Mouse (Mus musculus) T-cell, adult 2 months (primary cell): ENCODE measurements around the gene Gse1.

Source experiments
- DNase-seq: peaks from one replicate; pipeline ENCODE4 v3.0.0; 2022; ENCODE audit warnings: low spot score

The Gse1 gene

DNA sequence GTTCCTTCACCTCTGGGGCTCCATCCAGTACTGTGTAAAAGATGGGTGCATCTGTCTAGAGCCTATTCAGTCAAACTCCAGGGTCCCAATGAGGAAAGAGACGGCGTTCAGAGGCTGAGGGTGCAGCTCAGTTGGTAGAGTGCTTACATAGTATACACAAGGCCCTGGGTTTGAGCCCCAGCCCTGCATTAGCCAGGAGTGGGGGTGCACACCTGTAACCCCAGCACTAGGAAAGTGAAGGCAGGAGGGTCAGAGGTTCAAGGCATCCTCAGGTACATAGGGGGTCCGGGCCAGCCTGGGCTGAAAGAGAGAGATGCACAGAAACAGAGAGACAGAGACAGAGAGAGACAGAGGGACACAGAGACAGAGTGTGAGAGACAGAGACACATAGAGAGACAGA, 15.0 kb upstream of the Gse1 start:
- no peak for DNase-seq

DNA sequence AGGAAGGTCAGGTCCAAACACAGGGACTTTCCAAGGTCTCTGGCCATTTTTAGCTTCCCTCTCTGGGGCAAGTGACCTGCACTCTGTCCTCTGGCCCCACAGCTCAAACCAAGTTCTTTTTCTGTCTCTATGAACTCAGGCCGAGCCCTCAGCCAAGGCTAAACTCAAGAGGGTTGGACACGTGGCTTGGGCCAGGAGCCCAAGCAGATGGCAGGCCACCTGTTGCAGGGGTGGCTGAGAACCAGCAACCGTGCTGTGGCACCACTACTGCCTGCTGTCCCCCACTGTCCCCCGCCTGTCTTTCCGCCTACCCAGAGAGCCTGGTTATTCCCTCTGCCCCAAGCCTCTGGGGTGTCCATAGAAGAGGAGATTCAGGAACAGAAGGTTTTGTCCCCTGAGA, 14.3 kb upstream of the Gse1 start:
- no peak for DNase-seq

DNA sequence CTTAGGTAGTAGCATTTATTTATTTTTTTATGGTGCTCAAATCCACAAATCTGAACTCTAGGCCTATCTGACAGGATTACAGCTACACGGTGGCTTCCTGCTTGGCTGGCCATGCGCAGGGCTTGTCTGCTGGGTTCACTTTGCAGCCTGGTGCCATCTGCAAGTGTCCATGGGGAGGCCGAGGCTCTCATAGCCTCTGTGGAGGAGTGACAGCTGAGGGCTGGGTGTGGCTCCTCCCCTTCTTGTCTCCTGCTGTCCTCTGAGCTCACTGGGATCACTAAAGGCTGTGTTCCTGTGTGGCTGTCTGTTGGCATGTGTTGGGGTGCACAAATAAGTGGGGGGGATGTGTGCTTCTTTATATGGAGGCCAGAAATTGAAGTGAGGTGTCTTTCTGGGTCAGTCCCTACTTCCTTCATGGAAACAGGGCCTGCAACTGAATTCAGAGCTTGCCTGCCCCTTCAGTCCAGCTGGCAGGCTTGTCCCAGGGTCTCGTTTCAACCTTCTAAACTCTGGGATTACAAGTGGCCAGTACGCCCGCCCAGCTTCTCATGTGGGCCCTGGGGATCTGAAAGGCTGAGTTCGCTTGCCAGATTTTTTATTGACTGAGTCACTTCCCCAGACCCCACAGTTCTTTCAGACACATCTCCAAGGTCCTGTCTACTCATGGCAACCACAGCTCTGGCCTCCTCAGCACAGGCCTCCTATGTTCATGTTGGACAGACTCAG, 12.7 kb upstream of the Gse1 start:
- DNase-seq: no peak

DNA sequence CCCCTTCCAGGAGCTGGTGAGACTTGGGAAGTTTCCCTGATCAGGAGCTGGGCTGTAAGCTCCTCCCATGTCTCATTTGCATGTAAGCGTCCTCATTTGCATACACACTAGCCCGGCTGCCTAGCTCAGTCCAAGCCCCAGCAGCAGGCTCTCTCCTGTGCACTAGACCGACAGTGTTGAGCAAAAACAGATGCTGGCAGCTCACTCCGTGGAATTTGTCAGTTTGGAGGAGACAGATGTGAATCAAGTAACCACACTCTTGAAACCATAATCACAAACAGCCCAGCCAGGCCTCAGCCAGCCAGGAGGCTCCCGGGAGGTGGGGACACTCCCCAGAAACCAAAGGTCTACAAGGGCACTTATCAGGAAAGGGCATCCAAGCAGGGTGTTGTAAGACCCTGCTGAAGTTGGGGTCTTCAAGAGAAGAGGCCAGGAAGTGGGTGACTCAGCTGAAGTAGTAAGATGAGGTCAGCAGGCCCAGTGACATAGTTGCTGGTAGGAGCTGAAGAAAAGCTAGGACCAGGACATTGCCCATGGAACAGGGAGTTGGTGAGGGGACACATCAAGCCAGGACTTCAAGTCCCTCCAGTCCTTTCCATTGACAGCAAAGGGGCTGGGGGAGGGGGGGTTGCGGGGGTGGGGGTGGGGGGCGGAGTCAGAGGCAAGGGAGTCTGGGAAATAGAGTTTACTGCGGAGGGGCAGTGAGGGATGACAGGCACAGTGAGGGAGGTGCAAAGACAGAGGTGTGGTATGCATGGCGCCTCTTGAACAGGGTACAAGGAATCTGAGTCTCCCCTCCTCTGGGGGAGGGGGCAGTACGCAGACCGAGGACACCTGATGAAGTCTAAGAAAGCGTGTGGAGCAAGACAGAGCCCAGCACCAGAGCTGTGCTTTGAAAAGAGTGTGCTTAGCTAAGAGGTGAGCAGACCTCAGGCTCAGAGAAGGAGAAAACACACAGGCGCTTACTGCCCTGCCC, 11.1 kb upstream of the Gse1 start:
- no peak for DNase-seq

DNA sequence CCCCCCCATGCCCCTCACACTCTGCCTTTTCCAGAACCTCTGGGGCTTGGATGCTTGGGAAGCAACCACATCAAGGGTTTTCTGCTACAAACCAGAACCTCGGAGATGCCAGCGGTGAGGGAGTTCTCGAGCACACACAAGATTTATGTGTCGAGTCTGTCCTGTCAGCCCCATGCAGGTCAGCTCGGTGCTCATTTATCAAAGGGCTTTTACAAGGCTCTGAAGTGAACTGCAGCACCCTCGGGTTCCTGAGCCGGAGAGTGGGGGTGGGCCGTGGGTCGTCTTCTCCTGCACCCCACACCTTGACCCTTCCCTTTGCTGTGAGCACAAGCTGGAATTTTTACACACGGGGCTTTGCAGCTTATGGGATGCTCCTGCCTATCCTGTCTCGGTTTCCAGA, 5.7 kb upstream of the Gse1 start:
- no peak for DNase-seq

DNA sequence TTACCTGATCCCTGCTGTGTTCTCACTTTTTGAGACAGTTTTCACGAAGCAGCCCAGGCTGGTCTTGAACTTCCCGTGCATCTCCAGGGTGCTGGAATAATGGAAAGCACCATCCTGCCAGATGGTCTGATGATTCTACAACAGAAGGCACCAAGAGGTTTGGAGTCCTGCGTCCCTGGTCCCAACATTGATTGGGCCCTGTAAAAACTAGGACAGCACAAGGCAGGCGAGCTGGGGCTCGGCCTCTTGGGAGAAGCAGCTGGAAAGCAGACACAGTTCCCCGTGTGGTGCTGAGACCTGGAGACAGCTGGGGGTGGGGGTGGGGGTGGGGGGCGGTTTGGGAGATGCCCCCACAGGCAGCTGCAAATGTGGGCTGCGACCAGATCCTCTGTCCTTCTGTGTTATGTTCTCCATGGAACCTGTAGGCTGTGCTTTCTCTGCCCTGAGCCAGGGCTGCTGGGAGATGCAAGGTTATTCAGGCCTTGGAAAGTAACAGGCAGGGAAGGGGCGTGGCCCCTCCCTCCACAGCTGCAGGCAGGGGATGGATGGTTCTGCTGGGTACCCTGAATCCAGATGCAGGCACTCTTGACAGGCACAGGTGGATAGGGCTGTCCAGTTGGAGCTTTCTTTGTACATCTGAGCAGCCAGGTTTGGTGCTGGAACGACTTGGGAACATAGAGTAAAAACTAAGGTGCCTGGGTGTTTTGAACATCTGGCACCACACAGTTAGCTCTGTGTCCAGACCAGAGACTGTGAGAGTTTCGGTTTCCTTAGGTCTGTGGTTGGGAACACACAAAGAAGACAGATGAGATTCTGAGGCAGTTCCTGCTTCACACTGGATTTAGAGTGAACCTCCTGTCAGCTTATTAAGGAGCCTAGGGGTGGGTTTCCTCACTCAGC, 3.5 kb upstream of the Gse1 start:
- DNase-seq: no peak

DNA sequence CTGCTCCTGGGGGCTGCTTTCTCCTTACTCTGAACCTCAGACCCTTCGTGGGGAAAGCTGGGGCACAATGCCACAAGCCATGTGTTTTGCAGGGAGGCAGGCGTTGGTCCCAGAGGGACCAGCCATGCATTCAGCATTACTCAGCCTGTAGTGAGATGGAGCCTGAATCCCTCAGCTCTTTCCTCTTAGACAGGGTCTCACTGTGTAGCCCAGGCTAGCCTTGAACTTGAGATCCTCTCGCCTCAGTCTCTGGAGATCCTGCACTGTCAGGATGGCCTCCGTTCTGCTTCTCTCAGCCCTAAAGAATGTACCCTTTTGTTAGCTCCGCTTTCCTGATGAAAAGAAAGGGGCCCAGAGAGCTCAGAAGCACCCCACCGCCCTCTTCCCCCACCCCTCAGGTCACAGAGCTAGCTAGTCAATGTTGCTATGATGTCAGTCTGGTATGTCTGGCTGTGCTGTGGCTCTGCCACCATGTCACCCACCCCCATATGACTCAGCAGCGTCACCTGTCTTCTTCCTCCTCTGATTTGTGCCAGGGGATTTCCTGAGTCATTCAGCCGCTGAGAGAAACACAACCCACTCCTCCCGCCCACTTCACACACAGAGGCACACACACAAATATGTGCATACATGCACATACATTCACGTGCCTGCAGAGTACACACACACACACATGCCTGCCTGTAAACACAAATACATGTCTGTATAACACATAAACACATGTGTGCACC, 2.7 kb upstream of the Gse1 start:
- DNase-seq: no peak

DNA sequence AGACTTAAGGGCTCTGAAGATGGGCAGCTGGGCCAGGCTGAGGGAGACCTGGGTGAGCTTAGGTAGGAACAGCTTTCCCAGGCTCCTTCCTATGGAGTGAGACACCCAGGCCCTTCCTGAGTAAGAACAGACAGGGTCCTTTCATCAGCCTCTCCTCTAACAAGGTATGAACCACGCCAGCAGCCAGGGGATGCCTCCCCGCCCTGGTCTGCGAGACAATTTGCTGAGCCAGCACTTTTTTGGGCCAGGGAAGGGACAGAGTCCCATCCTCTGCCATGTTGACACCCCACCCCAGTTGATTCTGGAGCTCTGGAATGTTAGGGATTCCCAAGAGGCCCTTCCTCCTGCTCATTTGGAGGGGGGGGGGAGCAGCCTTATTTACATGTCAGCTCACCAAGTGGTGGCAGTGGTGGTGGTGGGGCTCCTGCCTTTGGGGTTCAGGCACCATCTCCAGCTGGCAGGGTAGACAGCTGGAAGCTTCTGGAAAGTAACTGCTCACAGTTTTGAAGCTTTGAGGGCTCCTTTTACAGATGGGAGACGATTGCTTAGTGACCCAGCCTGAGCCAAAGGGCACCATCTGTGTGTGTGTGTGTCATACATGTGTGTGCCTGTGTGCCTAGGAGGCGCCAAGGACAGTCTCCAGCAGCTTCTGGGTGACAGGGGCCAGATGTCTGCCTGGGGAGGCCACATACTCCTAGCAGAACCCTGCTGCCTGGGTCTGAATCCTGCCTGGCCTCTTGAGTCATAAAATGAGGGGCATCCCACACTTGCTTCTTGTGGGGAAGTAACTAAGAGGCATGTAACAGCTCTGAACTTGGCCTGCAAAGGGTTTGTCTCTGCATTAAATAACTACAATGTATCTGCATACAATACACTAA, 1.3 kb upstream of the Gse1 start:
- no peak for DNase-seq

DNA sequence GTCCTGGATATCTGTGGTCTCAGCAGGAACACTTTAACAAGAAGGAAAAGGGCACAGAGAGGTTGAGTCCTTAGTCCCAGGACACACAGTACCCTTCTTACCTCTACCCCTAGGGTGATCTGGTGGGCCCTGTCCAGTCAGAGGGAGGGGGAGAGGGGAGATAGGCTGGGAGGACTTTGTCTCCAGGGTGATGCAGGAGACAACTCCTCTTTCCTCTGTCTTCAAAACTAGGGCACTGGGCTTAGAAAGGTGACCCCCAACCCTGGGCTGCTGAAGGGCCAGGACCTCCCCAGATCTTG, 729 bp upstream of the Gse1 start:
- DNase-seq: no peak

DNA sequence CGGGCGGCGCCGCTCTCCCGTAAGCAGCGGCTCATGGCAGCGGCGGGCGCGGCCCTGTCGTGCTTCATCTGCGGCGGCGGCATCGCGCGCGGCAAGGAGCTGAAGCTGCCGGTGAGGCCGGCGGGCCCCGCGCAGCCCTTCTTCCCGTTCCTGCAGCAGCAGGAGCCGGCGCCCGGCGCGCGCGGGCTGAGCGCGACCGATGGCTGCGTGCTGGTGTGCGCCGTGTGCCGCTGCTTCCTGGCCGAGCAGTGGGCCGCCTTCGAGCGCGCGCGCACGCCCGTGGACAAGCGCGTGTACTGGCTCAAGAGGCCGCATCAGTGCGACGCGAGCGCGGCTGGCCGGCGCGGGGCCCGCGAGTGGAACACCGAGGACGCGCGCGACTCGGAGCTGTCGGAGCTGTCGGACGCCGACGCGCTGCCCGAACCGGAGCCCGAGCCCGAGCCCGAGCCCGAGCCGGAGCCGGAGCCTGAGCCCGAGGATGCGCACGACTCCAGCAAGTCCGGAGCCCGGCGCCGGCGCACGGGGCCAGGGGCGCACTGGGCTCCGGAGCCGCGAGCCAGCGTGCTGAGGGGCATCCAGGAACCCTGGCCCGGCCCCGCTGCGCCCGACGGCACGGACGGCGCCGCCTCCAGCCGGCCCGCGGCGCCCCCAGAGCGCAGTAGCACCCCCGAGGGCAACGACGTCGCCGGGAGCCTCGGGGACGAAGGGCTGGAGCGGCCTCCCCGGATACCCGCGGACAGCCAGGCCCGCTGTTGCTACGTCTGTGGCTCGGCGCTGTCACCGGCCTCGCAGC, 721 bp downstream of the Gse1 start:
- no peak for DNase-seq

DNA sequence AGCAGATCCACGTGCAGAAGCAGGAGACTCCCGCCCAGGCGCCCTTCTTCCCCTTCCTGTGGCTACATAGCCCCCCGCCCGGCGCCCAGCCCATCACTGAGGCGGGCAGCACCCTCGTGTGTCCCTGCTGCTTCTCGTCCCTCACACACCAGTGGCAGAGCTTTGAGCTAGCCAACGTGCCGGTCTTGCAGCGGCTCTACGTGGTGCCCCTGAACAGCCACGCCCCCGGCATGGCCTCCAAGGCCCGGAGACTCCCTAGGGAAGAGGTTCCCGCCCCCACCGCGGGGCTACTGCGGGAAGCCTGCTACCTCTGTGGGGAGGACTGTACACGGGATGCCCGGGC, 1.3 kb downstream of the Gse1 start:
- no peak for DNase-seq

DNA sequence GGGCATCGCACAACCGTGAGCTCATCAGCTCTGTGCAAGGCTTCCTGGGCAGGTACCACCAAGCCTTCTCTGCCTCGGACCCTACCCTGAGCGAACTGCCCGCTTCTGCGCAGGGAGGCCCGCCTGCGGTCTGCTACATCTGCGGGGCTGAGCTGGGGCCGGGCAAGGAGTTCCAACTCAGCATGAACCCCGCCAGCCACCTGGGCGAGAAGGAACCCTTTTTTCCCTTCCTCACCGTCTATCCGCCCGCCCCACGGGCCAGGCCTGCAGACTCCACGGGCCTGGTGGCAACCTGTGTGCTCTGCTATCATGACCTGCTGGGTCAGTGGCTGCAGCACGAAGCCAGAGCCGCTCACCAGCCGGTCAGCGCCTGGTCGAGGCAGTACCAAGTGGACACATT, 1.8 kb downstream of the Gse1 start:
- DNase-seq: no peak

DNA sequence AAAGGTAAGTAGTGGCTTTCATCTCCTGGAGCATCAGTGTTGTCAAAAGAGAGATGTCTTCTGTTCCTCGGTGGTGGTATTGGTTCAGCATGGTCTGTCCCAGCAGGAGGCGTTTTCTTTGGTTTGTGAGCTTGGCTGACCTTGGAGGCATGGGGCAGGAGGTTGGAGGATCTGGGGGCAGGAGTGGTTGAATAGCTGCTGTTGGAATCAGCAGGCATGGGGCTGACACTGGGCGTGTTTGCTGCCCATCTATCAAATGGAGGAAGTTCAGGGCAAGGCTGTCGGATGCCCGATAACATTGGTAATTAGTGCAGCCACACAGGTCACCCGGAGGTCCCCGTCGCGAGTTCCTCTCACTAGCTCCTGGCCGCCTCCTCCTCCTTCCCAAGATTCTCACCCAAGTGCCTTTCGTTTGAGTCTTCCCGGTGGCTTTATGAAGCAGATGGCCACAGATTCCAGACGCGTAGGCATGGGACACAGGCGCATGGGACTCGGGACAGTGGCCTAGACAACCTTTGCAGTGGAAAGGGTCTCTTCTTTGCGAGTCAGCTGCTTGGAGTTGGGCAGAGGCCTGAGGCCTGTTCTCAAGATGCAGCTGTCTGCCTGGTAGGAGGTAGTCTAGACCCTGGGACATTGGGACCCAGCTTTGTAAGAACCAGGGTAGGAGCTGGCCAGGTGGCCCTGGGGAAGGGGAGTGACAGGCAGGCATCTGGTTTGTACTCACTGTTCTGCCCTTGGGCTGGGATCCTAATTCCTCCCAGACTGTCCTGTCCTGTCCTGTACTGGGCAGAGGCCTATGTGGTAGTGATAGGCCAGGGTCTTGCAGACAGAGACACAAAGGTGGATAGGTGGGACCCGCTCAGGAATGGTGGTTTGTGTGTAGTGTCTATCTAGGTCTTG, 2.7 kb downstream of the Gse1 start:
- no peak for DNase-seq

DNA sequence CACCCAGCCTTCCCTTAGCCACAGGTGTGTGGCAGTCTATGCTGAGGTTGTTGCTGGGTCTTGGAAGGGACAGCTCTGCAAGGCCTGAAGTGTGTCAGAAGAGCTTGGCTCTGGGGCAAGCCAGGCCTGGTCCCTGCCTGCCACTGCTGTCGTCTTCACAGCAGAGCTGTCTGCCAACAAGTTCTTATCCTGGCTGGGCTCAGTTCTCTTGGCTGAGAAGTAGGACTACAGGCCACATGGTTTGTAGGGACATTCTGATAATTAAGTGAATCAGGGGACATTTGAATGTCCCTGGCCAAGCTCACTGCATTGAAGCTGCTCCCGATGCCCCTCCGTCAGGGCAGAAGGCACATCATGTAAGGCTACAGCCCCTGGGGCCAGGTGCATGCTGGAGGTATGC, 3.6 kb downstream of the Gse1 start:
- DNase-seq: no peak

DNA sequence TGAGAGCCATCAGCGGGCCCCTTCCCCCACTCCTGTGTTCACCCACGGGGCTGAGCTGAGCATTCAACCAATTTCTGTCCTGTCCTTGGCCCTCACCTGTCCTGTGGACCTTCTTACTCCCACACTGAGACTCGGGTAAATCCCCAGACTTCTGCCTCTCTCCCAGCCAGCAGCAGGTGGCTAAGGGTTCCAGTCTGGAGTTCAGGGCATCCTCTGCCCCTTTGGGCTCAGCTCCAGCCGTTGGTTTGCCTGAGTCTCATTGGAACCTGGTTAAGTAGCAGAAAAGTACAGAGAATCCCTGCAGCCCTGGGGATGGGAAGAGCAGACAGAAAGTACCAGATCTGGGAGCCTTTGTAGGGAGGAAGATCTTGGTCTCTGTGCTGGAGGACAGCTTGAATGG, 4.1 kb downstream of the Gse1 start:
- DNase-seq: no peak

DNA sequence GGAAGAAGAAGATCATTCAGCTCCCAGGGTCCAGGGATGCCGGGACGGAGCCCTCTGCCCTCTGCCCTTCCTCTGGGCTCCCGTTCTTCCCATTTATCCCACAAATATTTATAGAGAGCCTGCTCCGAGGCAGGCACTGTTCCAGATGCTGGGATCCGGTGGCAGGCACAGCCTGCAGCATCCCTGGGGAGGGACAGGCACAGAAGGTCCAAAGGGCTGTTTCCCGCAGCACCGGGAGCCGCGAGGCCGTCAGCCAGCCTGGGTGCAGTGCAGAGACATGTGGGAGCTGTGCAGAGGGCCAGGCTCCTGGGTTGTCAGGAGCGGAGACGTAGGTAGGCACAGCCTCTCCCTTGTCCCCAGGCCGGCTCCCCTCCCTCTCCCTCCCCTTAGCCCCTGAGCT, 4.7 kb downstream of the Gse1 start:
- DNase-seq: no peak

DNA sequence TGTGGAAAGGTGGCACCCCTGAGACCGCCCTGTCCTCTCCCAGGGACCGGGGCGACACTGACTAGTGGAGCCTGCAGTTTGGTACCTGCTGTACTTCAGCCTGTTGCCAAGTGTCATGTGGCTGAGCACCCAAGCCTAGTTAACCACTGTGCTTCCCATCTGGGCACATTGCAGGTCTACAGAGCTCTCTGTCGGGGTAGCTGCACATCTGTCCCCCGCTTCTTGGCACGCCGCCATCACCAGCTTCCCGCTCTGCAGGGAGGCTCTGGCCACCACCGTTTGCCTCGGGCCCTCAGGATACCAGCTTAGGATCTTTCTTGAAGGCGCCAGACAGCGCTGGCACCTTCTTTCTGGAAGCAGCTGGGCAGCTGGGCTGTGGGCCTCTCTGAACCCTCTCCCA, 6.2 kb downstream of the Gse1 start:
- DNase-seq: no peak

DNA sequence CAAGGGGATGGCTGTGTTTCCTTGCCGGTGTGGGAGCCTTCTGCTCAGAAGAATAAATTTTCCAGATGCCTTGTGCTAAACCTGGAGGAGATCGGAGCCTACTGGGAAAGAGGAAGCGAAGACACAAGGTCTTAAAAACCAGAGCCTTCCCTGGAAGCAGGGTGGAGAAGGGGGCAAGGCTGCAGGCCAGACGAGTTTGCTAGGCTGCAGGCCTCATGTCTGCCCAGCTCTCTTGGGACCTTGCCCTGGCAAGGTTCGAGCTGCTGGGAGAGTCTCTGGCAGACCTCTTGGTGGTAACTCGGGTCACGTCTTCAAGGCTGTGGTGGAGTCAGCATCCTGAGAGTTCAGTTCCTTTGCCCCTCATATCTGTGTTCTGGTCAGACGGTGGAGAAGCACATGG, 6.6 kb downstream of the Gse1 start:
- DNase-seq: no peak

DNA sequence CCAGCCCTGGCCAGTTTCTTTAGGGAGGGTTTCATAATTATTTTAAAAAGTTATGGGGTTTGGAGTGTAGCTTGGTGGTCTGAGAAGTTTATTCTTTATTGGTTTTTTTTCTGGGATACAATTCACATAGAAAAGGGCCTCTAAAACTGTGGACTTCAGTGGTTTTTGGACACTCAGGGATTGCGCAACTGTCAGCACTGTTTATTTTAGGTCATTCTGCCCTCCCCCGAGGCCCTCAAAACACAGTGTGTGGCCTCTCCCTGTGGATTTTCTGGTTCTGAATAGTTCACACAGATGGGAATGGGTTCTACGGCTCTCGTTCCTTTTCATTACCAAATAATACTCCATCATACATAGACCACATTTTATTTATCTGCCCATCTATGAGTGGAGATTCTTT, 15.0 kb downstream of the Gse1 start:
- DNase-seq: no peak
